Mouse (Mus musculus) testis, adult 10 weeks (tissue): ENCODE data around the gene Olfr23. TPM values are rescaled to one million over a fixed set of nuclear protein-coding genes. Genes with fewer than 3 reads are reported as not detected.

Experiments
- polyA plus RNA-seq: library from polyadenylated mRNA; stranded (reverse); fragments of 350-450 nt; fragmentation: Illumina TruSeq; extraction: RNeasy Lipid Tissue Mini Kit (QIAGEN cat#74804); gene quantifications from one replicate; pipeline ENCODE4 v1.2.3, GENCODE M21; 2014; ENCODE audit warnings: low read depth, low replicate concordance

Olfr23 gene
- polyA plus RNA-seq, result 1.6 TPM

DNA sequence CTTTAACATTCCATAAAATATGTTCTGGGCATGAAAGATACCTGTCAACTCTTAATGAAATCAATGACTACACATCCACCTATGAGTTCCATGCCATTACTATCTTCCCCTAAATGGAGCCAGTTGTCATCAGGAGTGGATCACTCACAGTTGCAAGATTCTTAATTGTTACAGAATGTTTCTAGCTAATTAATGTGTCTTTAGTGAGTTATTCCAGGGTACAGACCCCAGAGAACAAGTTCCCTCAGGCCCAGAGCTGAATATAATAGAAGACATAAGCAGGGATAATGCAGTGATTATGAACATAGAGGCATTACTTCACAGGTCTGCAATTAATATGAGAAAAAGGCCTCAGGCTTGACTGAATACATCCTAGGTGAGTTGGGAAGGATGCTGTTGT, at the start of gene Olfr23:
Gene Olfr23, plus strand, starts transcription at position 301 of the 400 bp plus-strand sequence.

DNA sequence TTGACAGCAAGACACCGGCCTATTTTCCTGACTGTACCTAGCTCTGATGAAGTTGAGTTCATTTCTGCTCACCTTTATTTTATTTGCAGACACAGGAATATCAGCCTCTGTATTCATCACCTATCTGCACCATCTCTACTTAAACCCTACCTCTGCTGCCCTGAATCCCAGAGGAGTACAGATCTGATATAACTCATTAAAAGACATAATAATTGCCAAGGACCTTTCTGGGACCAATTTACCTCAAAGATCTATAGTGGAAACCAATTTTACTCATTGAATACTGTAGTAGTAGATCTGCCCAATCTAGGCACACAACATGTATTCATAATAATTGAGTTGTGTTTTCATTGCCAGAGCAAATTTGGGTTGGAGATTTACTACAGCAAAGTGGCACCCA, 45.8 kb upstream of the Olfr23 start, which contains the start of gene Olfr394:
Gene Olfr394, minus strand, starts transcription at position 101 of the 400 bp plus-strand sequence.

DNA sequence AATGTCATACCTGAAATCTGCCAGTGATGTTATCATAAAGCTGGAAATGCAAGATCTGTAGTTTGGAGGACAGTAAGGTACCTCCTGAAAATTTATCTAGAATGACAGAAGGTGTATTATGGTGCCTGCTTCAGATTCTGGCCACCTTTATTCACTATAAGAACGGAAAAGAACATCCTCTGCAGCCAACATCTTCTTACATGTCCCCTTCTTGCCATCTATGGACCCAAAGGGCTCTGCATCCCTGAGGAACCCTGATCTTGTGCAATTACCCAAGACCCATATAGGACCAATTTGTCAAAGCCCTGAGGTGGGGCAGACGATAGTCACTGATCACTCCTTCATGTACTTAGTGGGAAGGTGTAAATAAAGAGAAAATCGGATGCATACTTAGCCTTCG, 27.3 kb upstream of the Olfr23 start, which contains the start of gene Olfr395:
Gene Olfr395, minus strand, starts transcription at position 101 of the 400 bp plus-strand sequence.

DNA sequence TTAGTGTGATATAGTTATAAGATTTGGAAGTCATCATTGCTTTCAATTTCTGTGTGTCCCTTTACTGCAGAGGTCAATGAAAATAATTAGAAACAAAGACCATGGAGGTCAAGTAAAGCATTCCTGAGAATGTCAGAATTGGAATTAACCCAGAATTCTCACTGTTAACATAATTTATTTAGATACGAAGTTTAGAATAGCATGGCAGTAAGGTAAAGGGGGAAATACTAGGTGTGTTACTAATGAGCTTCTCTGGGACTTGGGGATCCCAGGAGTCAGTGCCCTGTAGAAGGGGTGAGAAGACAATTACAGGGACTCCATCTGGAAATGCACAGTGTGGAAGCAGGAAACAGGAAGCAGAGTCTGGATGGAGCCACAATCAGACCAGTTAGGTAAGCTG, 24.0 kb downstream of the Olfr23 start, which contains the start of gene Olfr397:
Gene Olfr397, plus strand, starts transcription at position 301 of the 400 bp plus-strand sequence.

DNA sequence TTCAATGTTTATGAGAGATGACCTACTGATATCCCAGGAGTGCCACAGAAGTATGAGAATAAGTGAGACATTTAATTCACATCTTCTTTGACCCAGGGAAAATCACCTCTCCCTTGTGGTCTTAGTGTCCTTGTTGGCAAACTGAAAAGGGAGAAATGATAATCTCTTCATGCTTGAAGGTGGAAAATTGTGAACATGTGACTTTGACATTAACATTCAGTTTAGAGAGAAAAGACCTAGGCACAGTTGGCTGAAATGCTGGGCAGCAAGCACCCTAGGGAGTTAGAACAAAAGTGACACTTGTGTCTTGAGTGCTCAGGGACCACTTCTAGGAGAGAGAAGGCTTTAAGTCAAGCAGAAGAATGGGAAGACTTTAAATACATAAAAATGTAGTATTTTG, 53.8 kb downstream of the Olfr23 start, which contains the start of gene Olfr398:
Gene Olfr398, minus strand, starts transcription at position 101 of the 400 bp plus-strand sequence.

Other genes with a start within 250 kb of the Olfr23 start
- 20.1 TPM for gene Zfp735, start 247.9 kb upstream of the Olfr23 start, polyA plus RNA-seq
- not detected for gene Olfr389, start 156.0 kb upstream of the Olfr23 start, polyA plus RNA-seq
- gene Olfr390, start 153.7 kb upstream of the Olfr23 start, polyA plus RNA-seq, result 0.18 TPM
- gene Olfr391-ps, start 133.6 kb upstream of the Olfr23 start, polyA plus RNA-seq, result not detected
- gene Olfr392, start 119.6 kb upstream of the Olfr23 start, polyA plus RNA-seq, result not detected
- not detected for gene Olfr393, start 85.2 kb upstream of the Olfr23 start, polyA plus RNA-seq
- not detected for gene Olfr394, start 45.9 kb upstream of the Olfr23 start, polyA plus RNA-seq
- not detected for gene Olfr395, start 27.4 kb upstream of the Olfr23 start, polyA plus RNA-seq
- gene Olfr397, start 24.1 kb downstream of the Olfr23 start, polyA plus RNA-seq, result not detected
- gene Olfr398, start 53.7 kb downstream of the Olfr23 start, polyA plus RNA-seq, result not detected
- not detected for gene Olfr139, start 119.9 kb downstream of the Olfr23 start, polyA plus RNA-seq
- not detected for gene Olfr399, start 119.9 kb downstream of the Olfr23 start, polyA plus RNA-seq
- not detected for gene Zfp616, start 133.3 kb downstream of the Olfr23 start, polyA plus RNA-seq
- not detected for gene Olfr401, start 177.0 kb downstream of the Olfr23 start, polyA plus RNA-seq
- gene Olfr402, start 216.9 kb downstream of the Olfr23 start, polyA plus RNA-seq, result 0.63 TPM
- gene Olfr403, start 249.6 kb downstream of the Olfr23 start, polyA plus RNA-seq, result not detected